Mouse (Mus musculus) intestine, embryonic 16.5 days (tissue): ENCODE measurements around the gene Ffar4. TPM values are rescaled to one million over a fixed set of nuclear protein-coding genes. Genes with fewer than 3 reads are reported as not detected.

Experiments
- ATAC-seq: fragments of 200-750 bp; cut with Nextera tagmentation; 2 replicates; pipeline ENCODE4 v1.8.0; 2017; ENCODE audit warnings: moderate TSS enrichment, moderate library complexity
- H3K27ac ChIP-seq: fragments of 300-500 bp; sonication (generic); 2 replicates; pipeline ENCODE4 v1.5.1; 2014; ENCODE audit warnings: mild to moderate bottlenecking, low read length
- H3K27me3 ChIP-seq: fragments of 300-500 bp; sonication (generic); replicated peaks from 2 replicates; pipeline ENCODE4 v1.6.1; 2014; ENCODE audit warnings: low read length, control low read depth, mixed read lengths; ENCODE audit not compliant: control insufficient read depth, insufficient read depth
- H3K36me3 ChIP-seq: fragments of 300-500 bp; sonication (generic); 2 replicates; pipeline ENCODE4 v1.6.1; 2014; ENCODE audit warnings: low read length, control low read depth; ENCODE audit not compliant: control insufficient read depth, insufficient read depth
- H3K4me1 ChIP-seq: fragments of 300-500 bp; sonication (generic); 2 replicates; pipeline ENCODE4 v1.6.1; 2014; ENCODE audit warnings: low read length, control low read depth, mixed read lengths; ENCODE audit not compliant: control insufficient read depth, insufficient read depth
- H3K4me2 ChIP-seq: fragments of 300-500 bp; sonication (generic); 2 replicates; pipeline ENCODE4 v1.6.1; 2014; ENCODE audit warnings: low read depth, low read length, control low read depth
- H3K4me3 ChIP-seq: fragments of 300-500 bp; sonication (generic); 2 replicates; pipeline ENCODE4 v1.5.1; 2014; ENCODE audit warnings: mild to moderate bottlenecking, low read length
- H3K9ac ChIP-seq: fragments of 300-500 bp; sonication (generic); 2 replicates; pipeline ENCODE4 v1.6.1; 2014; ENCODE audit warnings: low read depth, low read length
- H3K9me3 ChIP-seq: fragments of 300-500 bp; sonication (generic); 2 replicates; pipeline ENCODE4 v1.6.1; 2016; ENCODE audit warnings: low read length, control low read depth; ENCODE audit not compliant: control insufficient read depth
- WGBS: fragments of 180-500 bp; shearing (Covaris S2); extraction: QIAGEN DNeasy Blood & Tissue Kit; methylation state at CpG from one replicate; pipeline ENCODE4 v1.1.7; 2014; 5-methylcytosine and 5-hydroxymethylcytosine counted together
- polyA plus RNA-seq: library from polyadenylated mRNA; unstranded; fragments of >200 nt; fragmentation: Nextera tagmentation; extraction: Ambion mirVana; gene quantifications from 2 replicates; pipeline ENCODE4 v1.2.1, GENCODE M21; 2015

Gene Ffar4
- polyA plus RNA-seq, 1 experiment from 2014 or later = 7.5 TPM

DNA sequence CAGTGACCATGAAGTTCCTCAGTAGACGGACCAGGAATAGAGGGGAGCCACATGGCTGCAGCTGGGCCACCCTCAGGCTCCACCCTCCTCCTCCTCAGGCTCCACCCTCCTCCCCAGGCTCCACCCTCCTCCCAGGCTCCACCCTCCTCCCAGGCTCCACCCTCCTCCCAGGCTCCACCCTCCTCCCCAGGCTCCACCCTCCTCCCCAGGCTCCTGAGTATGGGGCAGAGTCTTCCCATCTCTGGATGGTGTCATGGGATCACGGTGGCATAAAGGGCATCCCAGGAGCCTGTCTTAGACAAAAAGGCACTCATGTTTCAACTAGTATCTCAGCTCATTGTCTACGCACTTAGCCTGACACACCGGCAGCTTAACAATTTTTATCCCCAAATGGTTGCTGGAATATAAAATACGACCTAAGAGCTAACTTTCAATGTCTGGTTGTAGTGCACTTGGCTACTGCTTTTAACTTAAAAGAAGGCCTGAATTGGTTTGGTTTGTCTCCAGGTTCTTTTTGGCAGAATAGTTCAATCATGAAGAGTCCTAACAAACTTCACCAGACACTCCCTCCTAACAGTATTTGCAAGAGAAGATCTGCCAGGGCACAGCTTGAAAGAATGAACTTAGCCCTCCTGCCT lies 23.4 kb downstream of the Ffar4 start:
- H3K9me3 ChIP-seq = no peaks in the 10 kb centered on the region
- peaks cover 6% of the 10 kb centered on the region for H3K4me1 ChIP-seq
- H3K27me3 ChIP-seq = peaks cover 10% of the 10 kb centered on the region; the same call in 1 of the 2 replicates
- 78% methylated on average over 5 of the region's 5 CpGs for WGBS
- H3K9ac ChIP-seq = no peak overlapping the region
- no peak overlapping the region for H3K27ac ChIP-seq
- no peaks in the 10 kb centered on the region for H3K36me3 ChIP-seq
- ATAC-seq = no peak
- H3K4me3 ChIP-seq = no peak overlapping the region
- no peak overlapping the region for H3K4me2 ChIP-seq

GRCm38 (mm10) chr19:38123921-38124320 lies 27.1 kb downstream of the Ffar4 start:
- H3K4me1 ChIP-seq = peaks cover 6% of the 10 kb centered on the region
- H3K36me3 ChIP-seq = no peaks in the 10 kb centered on the region
- H3K27me3 ChIP-seq = peaks cover 10% of the 10 kb centered on the region; the same call in 1 of the 2 replicates
- H3K9ac ChIP-seq = peak overlapping the region; percentile 70
- ATAC-seq = peak; percentile 43
- H3K9me3 ChIP-seq = no peaks in the 10 kb centered on the region
- WGBS = 23% methylated on average over 9 of the region's 9 CpGs
- H3K4me3 ChIP-seq = peak overlapping the region; percentile 59
- H3K27ac ChIP-seq = no peak overlapping the region
- peak overlapping the region; percentile 97 for H3K4me2 ChIP-seq

DNA sequence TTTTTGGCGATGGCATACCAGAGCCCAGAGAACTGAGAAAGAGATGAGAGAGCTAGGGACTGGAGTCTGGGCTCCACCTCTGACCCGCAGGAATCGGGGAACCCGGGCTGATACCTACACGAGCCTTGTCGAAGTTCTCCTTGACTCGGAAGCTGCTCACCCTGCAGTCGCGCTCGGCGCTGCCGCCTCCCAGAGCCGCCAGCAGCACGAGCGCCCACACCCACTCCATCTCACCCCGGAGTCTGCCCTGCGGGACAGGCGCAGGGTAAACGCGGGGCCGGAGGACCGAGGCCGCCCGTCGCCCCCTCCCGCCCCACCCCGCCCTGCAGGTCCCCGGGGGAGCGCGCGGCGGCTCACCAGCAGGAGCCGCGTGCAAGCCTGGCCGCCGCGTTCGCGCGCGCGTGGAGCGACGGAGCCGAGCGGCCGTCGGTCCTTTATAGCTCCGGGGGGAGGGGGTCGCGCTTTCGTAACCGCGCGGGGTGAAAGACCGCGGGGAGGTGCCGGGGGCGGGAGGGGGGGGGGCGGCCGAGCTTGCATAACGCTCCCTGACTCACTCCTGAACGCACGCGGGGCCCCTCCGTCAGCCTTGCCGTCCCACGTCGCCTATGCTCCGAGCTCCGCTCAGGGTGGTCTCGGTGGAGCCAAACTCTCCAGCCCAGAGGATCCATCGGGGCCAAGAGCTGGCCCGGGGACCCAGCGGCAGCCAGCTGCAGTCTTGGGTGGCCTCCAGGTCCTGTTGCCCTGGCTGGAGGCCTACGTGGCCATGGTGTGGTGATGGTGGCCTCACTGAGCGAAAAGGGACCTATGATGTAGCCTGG lies 27.7 kb downstream of the Ffar4 start:
- H3K4me2 ChIP-seq = peak overlapping the region; percentile 97
- 1% methylated on average over 67 of the region's 77 CpGs for WGBS
- peaks cover 10% of the 10 kb centered on the region; the same call in 1 of the 2 replicates for H3K27me3 ChIP-seq
- peaks cover 6% of the 10 kb centered on the region for H3K4me1 ChIP-seq
- peak; percentile 86 for ATAC-seq
- peak overlapping the region; percentile 70 for H3K9ac ChIP-seq
- H3K36me3 ChIP-seq = no peaks in the 10 kb centered on the region
- peak overlapping the region; percentile 59 for H3K4me3 ChIP-seq
- no peaks in the 10 kb centered on the region for H3K9me3 ChIP-seq
- H3K27ac ChIP-seq = peak overlapping the region; percentile 33; the same call in 1 of the 2 replicates

DNA sequence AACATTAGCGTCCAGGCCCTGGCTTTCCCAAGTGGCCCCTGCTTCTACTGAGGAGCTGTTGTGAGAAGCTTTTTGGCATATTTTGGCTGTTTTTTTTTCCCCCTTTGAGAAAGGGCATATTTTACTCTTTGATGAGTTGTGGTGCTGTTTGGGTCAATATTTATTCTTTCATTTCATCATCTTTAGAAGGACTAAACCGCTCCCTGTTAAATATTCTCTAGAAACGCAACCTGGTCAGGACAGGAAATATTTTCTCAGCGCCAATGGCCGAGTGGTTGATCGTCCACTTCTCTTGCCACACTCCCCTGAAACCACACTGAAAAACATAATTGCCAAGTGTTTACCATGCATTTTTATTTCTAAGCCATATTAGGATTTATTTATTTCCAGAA lies 28.3 kb downstream of the Ffar4 start, which contains the start of gene Rbp4:
TSS of gene Rbp4 (minus strand) at position 63 of the 392 bp plus-strand sequence.
- no peak for ATAC-seq
- Histone ChIP-seq H3K9ac (peak within 1 kb of the TSS; percentile 70), H3K4me1 (peaks cover 6% of the 10 kb centered on the region), H3K4me3 (peak within 1 kb of the TSS; percentile 59), H3K36me3 (no peaks in the 10 kb centered on the region), H3K27ac (peak within 1 kb of the TSS; percentile 33; the same call in 1 of the 2 replicates), H3K4me2 (peak within 1 kb of the TSS; percentile 97), H3K9me3 (no peaks in the 10 kb centered on the region), H3K27me3 (peaks cover 10% of the 10 kb centered on the region; the same call in 1 of the 2 replicates)
- WGBS = 53% methylated on average over 6 of the region's 6 CpGs

GRCm38 (mm10) chr19:38126656-38127055 lies 29.8 kb downstream of the Ffar4 start:
- WGBS = 66% methylated on average over 8 of the region's 8 CpGs
- no peaks in the 10 kb centered on the region for H3K36me3 ChIP-seq
- H3K9me3 ChIP-seq = no peaks in the 10 kb centered on the region
- peaks cover 6% of the 10 kb centered on the region for H3K4me1 ChIP-seq
- H3K4me3 ChIP-seq = no peak overlapping the region
- H3K9ac ChIP-seq = no peak overlapping the region
- no peak for ATAC-seq
- H3K27ac ChIP-seq = no peak overlapping the region
- H3K4me2 ChIP-seq = no peak overlapping the region
- peaks cover 10% of the 10 kb centered on the region; the same call in 1 of the 2 replicates for H3K27me3 ChIP-seq

DNA sequence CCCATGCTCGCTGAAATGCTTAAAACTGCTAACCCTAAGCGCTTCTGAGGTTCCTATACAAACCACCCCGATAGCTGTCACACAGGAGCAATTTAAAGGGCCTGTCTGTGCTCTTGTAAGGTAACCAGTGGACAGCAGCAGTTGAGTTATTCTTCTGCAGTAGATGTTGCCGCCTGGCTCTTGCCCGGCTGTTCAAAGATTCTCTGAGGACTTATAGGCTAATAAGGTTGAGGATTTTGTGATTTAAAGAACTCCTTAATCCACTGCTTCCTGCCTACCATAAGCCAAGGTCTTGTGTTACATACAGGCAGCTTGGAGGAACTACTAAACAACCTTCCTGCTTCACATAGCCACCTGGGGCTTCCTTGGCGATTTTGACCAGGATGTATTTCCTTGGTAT lies 35.6 kb downstream of the Ffar4 start, which contains the start of gene Pde6c:
TSS of gene Pde6c (plus strand) at position 301 of the 400 bp plus-strand sequence.
- H3K9ac ChIP-seq = no peak within 1 kb of the TSS
- H3K9me3 ChIP-seq = no peaks in the 10 kb centered on the region
- H3K36me3 ChIP-seq = no peaks in the 10 kb centered on the region
- H3K27ac ChIP-seq = no peak within 1 kb of the TSS
- ATAC-seq = no peak
- no peaks in the 10 kb centered on the region; the same call in 1 of the 2 replicates for H3K4me1 ChIP-seq
- WGBS = 79% methylated on average over 6 of the region's 6 CpGs
- H3K4me2 ChIP-seq = no peak within 1 kb of the TSS
- no peak within 1 kb of the TSS for H3K4me3 ChIP-seq
- H3K27me3 ChIP-seq = no peaks in the 10 kb centered on the region

GRCm38 (mm10) chr19:38133986-38134385 lies 37.1 kb downstream of the Ffar4 start:
- WGBS = 42% methylated on average over 11 of the region's 11 CpGs

GRCm38 (mm10) chr19:38134806-38135205 lies 37.9 kb downstream of the Ffar4 start:
- Histone ChIP-seq H3K27ac (no peak overlapping the region), H3K4me3 (no peak overlapping the region), H3K4me1 (no peaks in the 10 kb centered on the region; the same call in 1 of the 2 replicates), H3K9me3 (no peaks in the 10 kb centered on the region), H3K4me2 (no peak overlapping the region), H3K9ac (no peak overlapping the region), H3K36me3 (no peaks in the 10 kb centered on the region), H3K27me3 (no peaks in the 10 kb centered on the region)
- WGBS = 73% methylated on average over 6 of the region's 6 CpGs
- ATAC-seq = no peak

More at GRCm38 (mm10) chr19:38133986-38134385, 37.1 kb downstream of the Ffar4 start:
- no peaks in the 10 kb centered on the region; the same call in 1 of the 2 replicates for H3K4me1 ChIP-seq
- no peak overlapping the region for H3K9ac ChIP-seq
- H3K4me2 ChIP-seq = no peak overlapping the region
- no peaks in the 10 kb centered on the region for H3K9me3 ChIP-seq
- no peak overlapping the region for H3K27ac ChIP-seq
- no peaks in the 10 kb centered on the region for H3K27me3 ChIP-seq
- no peak overlapping the region for H3K4me3 ChIP-seq
- ATAC-seq = peak; percentile 87
- H3K36me3 ChIP-seq = no peaks in the 10 kb centered on the region

GRCm38 (mm10) chr19:38143540-38144271 lies 46.8 kb downstream of the Ffar4 start:
- 74% methylated on average over 4 of the region's 4 CpGs for WGBS
- ATAC-seq = no peak
- no peak overlapping the region for H3K4me2 ChIP-seq

More at GRCm38 (mm10) chr19:38143540-38144271, 46.8 kb downstream of the Ffar4 start:
- H3K27ac ChIP-seq = no peak overlapping the region
- H3K9ac ChIP-seq = no peak overlapping the region
- H3K4me3 ChIP-seq = no peak overlapping the region
- no peaks in the 10 kb centered on the region for H3K27me3 ChIP-seq
- H3K4me1 ChIP-seq = no peaks in the 10 kb centered on the region
- H3K36me3 ChIP-seq = no peaks in the 10 kb centered on the region
- no peaks in the 10 kb centered on the region for H3K9me3 ChIP-seq
